Mouse (Mus musculus) 3T3-L1 (cell line): ENCODE data around the gene Irgm2.

Source experiments
- DNase-seq: peaks from one replicate; pipeline ENCODE4 v3.0.0-alpha.2; 2015; ENCODE audit warnings: low read depth, low spot score

Irgm2 gene

GRCm38 (mm10) chr11:58260156-58260555 lies 60.7 kb downstream of the Irgm2 start:
- DNase-seq, result no peak

GRCm38 (mm10) chr11:58261826-58262225 lies 62.4 kb downstream of the Irgm2 start:
- DNase-seq, result no peak

DNA sequence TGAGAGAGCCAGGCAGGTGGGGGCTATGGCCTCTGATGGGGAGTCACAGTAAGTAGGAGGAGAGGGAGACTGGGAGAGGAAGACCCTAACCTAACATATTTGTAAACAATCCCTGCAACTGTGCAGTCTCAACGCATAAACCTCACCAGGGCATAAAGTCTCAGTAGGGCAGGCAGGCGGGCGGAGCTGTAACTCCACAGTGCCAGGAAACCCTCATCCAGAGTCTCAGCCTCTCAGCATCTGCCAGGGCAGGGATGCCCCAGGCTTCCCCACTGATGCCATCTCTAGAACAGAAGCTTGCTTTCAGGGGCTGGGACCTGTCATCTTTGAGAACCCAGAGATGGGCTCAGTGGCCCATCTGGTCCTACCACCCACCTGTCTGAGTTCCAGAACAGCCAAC lies 62.9 kb downstream of the Irgm2 start:
- no peak for DNase-seq

GRCm38 (mm10) chr11:58263516-58263915 lies 64.1 kb downstream of the Irgm2 start:
- no peak for DNase-seq

GRCm38 (mm10) chr11:58264546-58264945 lies 65.1 kb downstream of the Irgm2 start:
- no peak for DNase-seq

DNA sequence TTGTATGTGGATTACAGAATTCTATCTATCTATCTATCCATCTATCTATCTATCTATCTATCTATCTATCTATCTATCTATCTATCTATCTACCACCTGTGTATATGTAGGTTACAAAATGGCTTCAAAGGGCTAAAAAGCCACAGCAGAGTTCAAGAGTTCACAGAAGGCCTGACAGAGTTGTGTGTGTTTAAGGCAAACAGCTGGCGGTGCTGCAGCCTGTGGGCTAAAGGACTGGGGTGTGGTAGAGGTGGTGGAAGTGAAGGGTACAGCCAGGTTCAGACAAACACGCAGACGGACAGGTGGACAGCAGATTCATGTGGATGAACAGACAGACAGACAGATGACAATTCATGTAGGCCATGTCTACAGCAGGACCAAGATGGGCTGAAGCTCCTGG lies 68.9 kb downstream of the Irgm2 start:
- no peak for DNase-seq
